Mouse (Mus musculus): ENCODE results near the gene Abcg1. TPM values are rescaled to one million over a fixed set of nuclear protein-coding genes. Genes with fewer than 3 reads are reported as not detected.

Gene Abcg1
- polyA plus RNA-seq, 1 experiment from 2014 or later = 9.2 TPM

DNA sequence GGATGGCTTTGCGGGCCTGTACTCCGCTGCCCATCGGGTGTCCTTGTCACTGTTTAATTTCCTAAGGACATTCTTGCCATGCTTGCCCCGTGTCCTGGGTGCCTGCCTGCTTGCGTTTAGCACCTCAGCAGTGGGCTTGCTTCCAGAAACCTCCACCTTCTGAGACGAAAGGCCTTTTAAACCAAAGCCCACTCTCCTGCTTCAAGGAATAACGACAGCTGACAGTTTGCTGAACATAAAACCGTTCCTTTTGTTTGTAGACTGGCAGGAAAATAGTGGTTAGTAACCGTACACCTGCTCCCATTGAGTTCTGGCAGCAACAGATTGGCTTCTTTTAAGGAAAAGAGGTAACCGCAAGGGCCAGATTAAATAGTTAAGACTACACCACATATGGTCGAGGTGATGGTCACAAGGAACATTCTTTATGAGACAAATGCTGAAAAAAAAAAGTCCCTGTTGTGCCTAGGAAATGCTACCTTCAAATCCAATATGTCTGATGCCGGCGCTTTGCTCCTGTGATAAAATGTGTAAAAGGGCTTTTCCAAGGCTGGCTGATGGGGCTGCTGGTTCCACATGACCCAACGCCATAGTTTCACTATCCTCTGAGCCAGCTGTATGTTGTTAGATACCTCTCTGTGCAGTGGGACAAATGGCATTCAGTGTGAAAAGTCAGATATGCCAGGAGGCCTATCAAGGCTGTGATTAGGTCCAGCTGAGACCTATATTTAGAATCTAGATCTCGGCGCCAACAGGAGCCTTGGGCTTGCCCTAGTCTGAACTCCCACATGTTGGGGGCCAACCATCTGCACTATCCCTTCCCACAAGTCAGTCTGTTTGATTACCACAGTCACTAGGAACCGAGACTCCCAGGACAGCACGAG, 14.2 kb downstream of the Abcg1 start:
- WGBS = 42% methylated on average over 18 of the region's 18 CpGs
- Histone ChIP-seq H3K27ac (peak overlapping the region; percentile 55; the same call in 1 of the 2 replicates), H3K9ac (no peak overlapping the region), H3K4me3 (no peak overlapping the region), H3K4me2 (replicated peaks) (no peak overlapping the region), H3K27me3 (no peaks in the 10 kb centered on the region), H3K9me3 (no peaks in the 10 kb centered on the region), H3K4me1 (peaks cover 69% of the 10 kb centered on the region), H3K36me3 (no peaks in the 10 kb centered on the region)
- ATAC-seq (ENCODE audit: low FRiP score, low read depth) = peak; percentile 35; the same call in 1 of the 2 replicates

DNA sequence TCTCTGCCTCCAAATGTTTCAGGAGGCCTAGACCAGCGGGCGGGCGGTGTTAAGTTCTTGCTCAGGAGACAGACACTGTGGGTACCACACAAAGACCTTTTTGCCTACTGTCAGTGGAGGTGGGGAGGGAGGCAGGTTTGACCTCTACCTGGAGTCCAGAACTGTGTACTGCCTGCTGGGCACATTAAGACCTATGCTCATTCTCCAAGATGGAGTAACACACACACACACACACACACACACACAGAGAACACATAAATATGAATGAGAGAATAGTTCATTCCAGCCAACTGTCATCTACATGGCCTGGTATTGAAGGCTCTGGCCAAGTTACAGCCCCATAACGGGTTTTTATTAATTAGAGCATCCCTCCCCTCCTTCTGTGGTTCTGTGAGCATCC, 15.4 kb downstream of the Abcg1 start:
- 0 out of 2 replicates have a peak, but pooled peaks cover 2% of the 10 kb centered on the region for H3K27me3 ChIP-seq
- H3K9ac ChIP-seq = no peak overlapping the region
- no peaks in the 10 kb centered on the region for H3K9me3 ChIP-seq
- peak overlapping the region; percentile 31 for H3K4me3 ChIP-seq
- peaks cover 69% of the 10 kb centered on the region for H3K4me1 ChIP-seq
- no peak for ATAC-seq (ENCODE audit: low FRiP score, low read depth)
- WGBS = 66% methylated on average over 4 of the region's 4 CpGs
- H3K27ac ChIP-seq = peak overlapping the region; percentile 52; the same call in 1 of the 2 replicates
- peak overlapping the region; percentile 61 for H3K4me2 ChIP-seq (replicated peaks)
- no peaks in the 10 kb centered on the region for H3K36me3 ChIP-seq

- 2% methylated on average over 31 of the region's 31 CpGs for WGBS
- peak overlapping the region; percentile 52; the same call in 1 of the 2 replicates for H3K27ac ChIP-seq
- H3K9ac ChIP-seq = no peak overlapping the region
- H3K9me3 ChIP-seq = no peaks in the 10 kb centered on the region
- H3K4me3 ChIP-seq = peak overlapping the region; percentile 31
- 0 out of 2 replicates have a peak, but pooled peaks cover 2% of the 10 kb centered on the region for H3K27me3 ChIP-seq
- peak overlapping the region; percentile 61 for H3K4me2 ChIP-seq (replicated peaks)
- H3K36me3 ChIP-seq = no peaks in the 10 kb centered on the region
- H3K4me1 ChIP-seq = peaks cover 71% of the 10 kb centered on the region
- ATAC-seq (ENCODE audit: low FRiP score, low read depth) = peak; percentile 42
These were observed 16.0 kb downstream of the Abcg1 start for GRCm38 (mm10) chr17:31073273-31074052.

- WGBS = 21% methylated on average over 7 of the region's 7 CpGs
- Histone ChIP-seq H3K27me3 (0 out of 2 replicates have a peak, but pooled peaks cover 2% of the 10 kb centered on the region), H3K36me3 (no peaks in the 10 kb centered on the region), H3K27ac (no peak overlapping the region), H3K4me2 (replicated peaks) (peak overlapping the region; percentile 61), H3K9ac (no peak overlapping the region), H3K4me3 (no peak overlapping the region), H3K4me1 (peaks cover 74% of the 10 kb centered on the region), H3K9me3 (no peaks in the 10 kb centered on the region)
- no peak for ATAC-seq (ENCODE audit: low FRiP score, low read depth)
These were observed 16.6 kb downstream of the Abcg1 start for GRCm38 (mm10) chr17:31074053-31074590.

DNA sequence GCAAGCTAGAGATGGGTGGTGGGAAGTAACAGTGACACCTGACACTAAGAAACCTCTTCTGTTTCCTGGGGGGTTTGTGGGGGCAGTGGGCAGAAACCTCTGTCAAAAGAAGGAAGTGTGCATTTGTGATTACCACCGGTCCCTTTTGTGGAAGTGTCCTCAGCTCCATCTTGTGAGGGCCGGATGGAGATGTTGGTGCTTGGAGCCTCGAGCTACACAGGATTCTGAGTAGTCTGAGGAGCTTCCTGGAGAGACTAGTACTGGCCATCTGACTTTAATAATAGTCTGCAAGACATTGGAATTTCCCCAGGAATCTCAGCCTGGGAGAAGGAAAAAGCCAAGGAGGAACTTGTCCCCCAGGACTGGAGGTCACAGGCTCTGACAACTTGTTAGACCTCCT, 17.2 kb downstream of the Abcg1 start:
- Histone ChIP-seq H3K9me3 (no peaks in the 10 kb centered on the region), H3K27me3 (0 out of 2 replicates have a peak, but pooled peaks cover 2% of the 10 kb centered on the region), H3K4me2 (replicated peaks) (no peak overlapping the region), H3K4me3 (no peak overlapping the region), H3K9ac (no peak overlapping the region), H3K4me1 (peaks cover 77% of the 10 kb centered on the region), H3K27ac (no peak overlapping the region), H3K36me3 (no peaks in the 10 kb centered on the region)
- WGBS = 31% methylated on average over 3 of the region's 3 CpGs
- ATAC-seq (ENCODE audit: low FRiP score, low read depth) = no peak

DNA sequence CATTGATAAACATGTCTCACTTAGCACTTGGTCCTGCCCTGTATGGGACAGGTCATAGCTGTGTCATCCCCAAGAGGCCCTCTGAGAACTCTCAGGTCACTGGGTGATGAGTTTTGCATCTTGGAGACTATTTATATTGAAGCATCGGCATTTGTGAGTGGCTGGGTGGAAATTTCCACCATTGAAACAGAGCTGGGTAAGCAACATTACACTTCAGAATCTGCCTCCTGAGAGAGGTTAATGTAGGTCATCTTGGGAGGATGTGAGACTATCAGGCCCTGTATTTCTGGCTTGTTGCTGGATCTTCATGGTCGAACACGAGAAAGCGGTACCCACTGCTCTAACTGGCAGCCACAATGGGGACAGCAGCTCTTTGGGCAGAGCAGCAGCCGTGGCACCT, 18.0 kb downstream of the Abcg1 start:
- no peaks in the 10 kb centered on the region for H3K9me3 ChIP-seq
- H3K9ac ChIP-seq = no peak overlapping the region
- H3K4me3 ChIP-seq = no peak overlapping the region
- H3K27me3 ChIP-seq = 0 out of 2 replicates have a peak, but pooled peaks cover 2% of the 10 kb centered on the region
- H3K27ac ChIP-seq = peak overlapping the region; percentile 7; the same call in 1 of the 2 replicates
- ATAC-seq (ENCODE audit: low FRiP score, low read depth) = no peak
- no peak overlapping the region for H3K4me2 ChIP-seq (replicated peaks)
- no peaks in the 10 kb centered on the region for H3K36me3 ChIP-seq
- peaks cover 72% of the 10 kb centered on the region for H3K4me1 ChIP-seq
- WGBS = 91% methylated on average over 5 of the region's 5 CpGs

DNA sequence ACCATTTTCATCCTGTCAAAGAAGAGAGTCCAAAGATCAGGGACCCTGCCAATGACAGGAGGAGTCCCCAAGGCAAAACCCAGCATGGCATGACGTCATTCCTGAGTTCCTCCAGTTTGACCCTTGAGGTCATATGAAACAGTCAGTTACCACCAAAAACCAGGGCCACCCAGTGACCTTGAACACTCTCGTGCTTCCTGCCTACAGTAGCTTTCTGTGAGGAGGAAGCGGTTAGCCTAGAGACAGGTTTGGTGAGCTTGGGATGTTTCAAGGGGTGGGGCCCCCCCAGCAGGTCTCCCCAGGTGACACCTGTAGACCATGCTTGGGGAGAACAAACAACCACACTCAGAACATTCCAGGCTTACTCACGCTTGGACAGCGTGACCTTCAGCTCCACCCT, 20.1 kb downstream of the Abcg1 start:
- H3K27ac ChIP-seq = no peak overlapping the region
- H3K4me3 ChIP-seq = no peak overlapping the region
- H3K36me3 ChIP-seq = no peaks in the 10 kb centered on the region
- H3K9me3 ChIP-seq = no peaks in the 10 kb centered on the region
- H3K4me1 ChIP-seq = peaks cover 51% of the 10 kb centered on the region
- ATAC-seq (ENCODE audit: low FRiP score, low read depth) = no peak
- WGBS = 71% methylated on average over 5 of the region's 5 CpGs
- H3K27me3 ChIP-seq = 0 out of 2 replicates have a peak, but pooled peaks cover 2% of the 10 kb centered on the region
- no peak overlapping the region for H3K4me2 ChIP-seq (replicated peaks)
- H3K9ac ChIP-seq = no peak overlapping the region

GRCm38 (mm10) chr17:31078581-31078980, 21.1 kb downstream of the Abcg1 start:
- Histone ChIP-seq H3K4me3 (no peak overlapping the region), H3K9me3 (no peaks in the 10 kb centered on the region), H3K4me2 (replicated peaks) (no peak overlapping the region), H3K27me3 (0 out of 2 replicates have a peak, but pooled peaks cover 2% of the 10 kb centered on the region), H3K9ac (no peak overlapping the region), H3K36me3 (no peaks in the 10 kb centered on the region), H3K4me1 (peaks cover 41% of the 10 kb centered on the region), H3K27ac (0 out of 2 replicates have a peak overlapping the region, but pooled peaks have one; percentile 22)
- ATAC-seq (ENCODE audit: low FRiP score, low read depth) = no peak
- WGBS = 81% methylated on average over 11 of the region's 11 CpGs

- ATAC-seq (ENCODE audit: low FRiP score, low read depth) = no peak
- Histone ChIP-seq H3K9me3 (no peaks in the 10 kb centered on the region), H3K4me3 (no peak overlapping the region), H3K27me3 (0 out of 2 replicates have a peak, but pooled peaks cover 2% of the 10 kb centered on the region), H3K27ac (peak overlapping the region; percentile 39; the same call in 1 of the 2 replicates), H3K4me1 (peaks cover 34% of the 10 kb centered on the region), H3K4me2 (replicated peaks) (no peak overlapping the region), H3K36me3 (no peaks in the 10 kb centered on the region), H3K9ac (no peak overlapping the region)
- WGBS = 65% methylated on average over 12 of the region's 12 CpGs
These were observed 21.8 kb downstream of the Abcg1 start for GRCm38 (mm10) chr17:31079078-31079840.

- 90% methylated on average over 4 of the region's 4 CpGs for WGBS
- Histone ChIP-seq H3K27me3 (0 out of 2 replicates have a peak, but pooled peaks cover 2% of the 10 kb centered on the region), H3K4me2 (replicated peaks) (no peak overlapping the region), H3K4me1 (peaks cover 17% of the 10 kb centered on the region), H3K36me3 (no peaks in the 10 kb centered on the region), H3K27ac (no peak overlapping the region), H3K9ac (no peak overlapping the region), H3K4me3 (no peak overlapping the region), H3K9me3 (no peaks in the 10 kb centered on the region)
- no peak for ATAC-seq (ENCODE audit: low FRiP score, low read depth)
These were observed 25.0 kb downstream of the Abcg1 start for GRCm38 (mm10) chr17:31082296-31083078.

Measured in limb, embryonic 13.5 days (tissue).